Mouse (Mus musculus) brown adipose tissue, adult 24 weeks (tissue): ENCODE data around the gene Gm47985. TPM values are rescaled to one million over a fixed set of nuclear protein-coding genes. Genes with fewer than 3 reads are reported as not detected.
A peak's percentile ranks its signal among the peaks of the same experiment; 100 is the strongest.

Source experiments
- H3K27ac ChIP-seq: fragments of 200-500 bp; replicated peaks from 2 replicates; pipeline ENCODE4 v1.5.1; 2012; ENCODE audit warnings: low read depth, mild to moderate bottlenecking, low read length
- H3K4me1 ChIP-seq: fragments of 200-500 bp; 2 replicates; pipeline ENCODE4 v1.6.1; 2012; ENCODE audit warnings: low read length, mixed read lengths; ENCODE audit not compliant: control insufficient read depth, insufficient read depth, insufficient read length
- H3K4me3 ChIP-seq: fragments of 200-500 bp; 2 replicates; pipeline ENCODE4 v1.5.1; 2012; ENCODE audit warnings: low read depth, mild to moderate bottlenecking, low read length, moderate library complexity; ENCODE audit not compliant: insufficient read depth
- polyA plus RNA-seq: library from polyadenylated mRNA; stranded (reverse); fragments of >200 nt; gene quantifications from 2 replicates; pipeline ENCODE4 v1.2.4, GENCODE M21; 2012; ENCODE audit not compliant: missing spikeins, insufficient read depth, insufficient read length

The Gm47985 gene
- polyA plus RNA-seq, 1 experiment, result not detected

DNA sequence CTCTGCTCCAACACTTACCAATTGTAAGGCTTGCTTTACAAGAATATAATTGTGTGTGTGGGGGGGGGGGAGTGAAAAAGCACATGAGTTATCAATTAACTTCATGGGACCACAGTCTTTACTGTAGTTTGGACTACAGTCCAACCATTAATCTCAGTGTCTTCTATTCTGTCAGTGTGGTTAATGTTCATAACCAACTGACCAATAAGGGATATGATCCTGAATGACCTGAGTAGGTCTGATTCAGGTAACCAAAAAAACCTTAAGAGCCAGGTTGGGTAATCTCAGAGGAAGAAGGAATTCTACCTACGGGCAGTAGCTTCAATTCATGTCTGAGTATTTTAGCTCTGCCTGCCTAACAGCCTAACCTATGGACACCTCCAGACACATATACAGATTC is 42.2 kb downstream of the Gm47985 start:
- Histone ChIP-seq H3K4me3 (no peak overlapping the region), H3K4me1 (peaks cover 2% of the 10 kb centered on the region), H3K27ac (no peak overlapping the region)

DNA sequence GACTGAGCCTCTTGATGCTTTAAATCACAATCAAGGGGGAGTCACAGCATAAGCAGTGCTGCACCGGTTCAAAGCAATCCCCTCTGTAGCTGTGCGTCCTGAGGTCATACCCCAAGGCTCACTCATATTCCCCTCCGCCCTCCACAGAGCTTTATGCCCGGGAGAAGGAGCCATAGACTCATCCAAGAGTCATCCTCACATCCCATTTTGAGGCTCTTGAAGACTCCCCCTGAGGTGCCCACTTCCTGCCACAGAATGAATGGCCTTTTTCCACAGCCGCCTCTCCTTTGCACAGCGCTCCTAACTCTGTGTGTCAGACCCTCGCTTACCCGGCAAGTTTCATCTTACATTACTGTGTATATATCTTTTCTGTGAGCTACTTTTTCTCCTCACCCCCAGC is 45.2 kb downstream of the Gm47985 start:
- Histone ChIP-seq H3K27ac (no peak overlapping the region), H3K4me1 (peaks cover 2% of the 10 kb centered on the region), H3K4me3 (no peak overlapping the region)

DNA sequence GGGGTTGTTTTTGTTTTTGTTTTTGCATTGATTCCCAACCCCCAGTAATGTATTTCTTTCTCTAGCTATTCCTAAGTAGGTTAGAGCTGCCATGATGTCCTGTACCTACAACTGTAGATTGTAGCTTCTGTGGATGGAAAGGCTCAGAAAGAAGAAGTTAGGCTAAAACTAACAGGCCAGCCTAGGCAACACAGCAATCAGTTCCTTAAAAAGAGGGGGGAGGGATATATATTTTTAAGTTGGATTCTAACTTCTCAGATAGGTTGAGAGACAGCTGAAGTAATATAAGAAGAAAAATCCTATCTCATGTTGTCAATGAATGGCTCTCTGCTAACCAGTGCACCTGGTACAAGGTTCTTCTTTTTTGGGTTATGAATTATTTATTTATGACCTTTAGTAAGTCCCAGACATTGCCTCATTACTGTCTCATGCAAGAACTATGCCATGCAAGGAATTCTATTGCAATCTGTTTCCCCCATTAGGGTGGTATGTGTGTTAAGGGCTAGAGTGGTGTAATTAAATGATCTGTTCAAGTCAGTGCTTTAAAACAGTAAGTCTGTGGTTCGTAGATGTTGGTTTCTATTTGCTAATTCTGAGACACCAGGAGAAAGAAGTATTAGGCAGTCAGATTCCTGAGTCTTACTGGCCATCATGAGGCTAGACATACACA is 46.1 kb downstream of the Gm47985 start:
- no peak overlapping the region for H3K4me3 ChIP-seq
- peaks cover 2% of the 10 kb centered on the region for H3K4me1 ChIP-seq
- 0 out of 2 replicates have a peak overlapping the region, but pooled peaks have one; percentile 50 for H3K27ac ChIP-seq

DNA sequence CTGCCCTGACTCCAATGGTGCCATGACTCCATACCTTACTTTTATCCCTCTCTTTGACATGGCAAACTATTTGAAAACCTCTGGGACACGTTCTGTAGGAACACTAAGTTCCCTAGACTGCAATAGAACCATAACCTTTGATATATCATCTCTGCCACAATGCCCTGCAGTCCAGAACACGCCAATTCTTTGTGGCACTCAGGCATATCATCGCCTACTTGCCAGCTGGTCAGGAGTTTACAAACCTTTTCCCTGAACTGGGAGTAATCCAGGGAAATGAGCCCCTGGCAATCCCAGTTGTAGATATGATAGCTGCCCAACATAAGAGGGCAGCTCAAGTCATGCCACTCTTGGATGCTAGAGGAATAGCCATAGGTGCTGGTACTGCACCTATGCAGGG is 50.0 kb downstream of the Gm47985 start:
- Histone ChIP-seq H3K4me3 (no peak overlapping the region), H3K27ac (no peak overlapping the region), H3K4me1 (peaks cover 2% of the 10 kb centered on the region)

DNA sequence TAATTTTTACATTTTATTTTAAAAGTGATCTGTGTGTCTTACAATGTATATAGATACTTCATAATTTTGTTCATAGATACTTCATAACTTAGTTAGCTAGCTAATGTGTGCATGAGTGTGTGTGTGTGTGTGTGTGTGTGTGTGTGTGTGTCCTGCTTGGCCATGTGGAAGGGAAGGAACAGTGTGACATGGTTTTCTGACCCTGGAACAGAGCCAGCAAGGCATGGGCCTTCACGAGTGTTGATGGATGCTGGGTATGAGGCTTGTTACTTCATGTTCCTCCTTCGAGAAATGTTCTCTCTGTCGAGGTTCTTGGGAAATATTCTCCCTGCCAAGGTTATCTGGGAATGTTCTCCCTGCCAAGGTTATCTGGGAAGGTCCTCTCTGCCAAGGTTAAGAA is 51.4 kb downstream of the Gm47985 start:
- Histone ChIP-seq H3K4me1 (peaks cover 2% of the 10 kb centered on the region; the same call in 1 of the 2 replicates), H3K4me3 (no peak overlapping the region), H3K27ac (no peak overlapping the region)

Other genes starting within 250 kb of the Gm47985 start
- 0.20 and 0.79 TPM in 2 replicates for gene Hmcn1, start 189.1 kb upstream of the Gm47985 start, polyA plus RNA-seq
- gene Gm8947, start 9.8 kb downstream of the Gm47985 start, polyA plus RNA-seq, result not detected in 2 replicates
- not detected in 2 replicates for gene Gm47995, start 15.9 kb downstream of the Gm47985 start, polyA plus RNA-seq
- not detected in 2 replicates for gene 3110040M04Rik, start 21.6 kb downstream of the Gm47985 start, polyA plus RNA-seq
- not detected in 2 replicates for gene Gm47996, start 27.6 kb downstream of the Gm47985 start, polyA plus RNA-seq
- gene Ivns1abp, start 161.9 kb downstream of the Gm47985 start, polyA plus RNA-seq, result 82.0 and 118 TPM in 2 replicates
- 8.8 and 9.5 TPM in 2 replicates for gene Swt1, start 245.9 kb downstream of the Gm47985 start, polyA plus RNA-seq
- gene Trmt1l, start 246.0 kb downstream of the Gm47985 start, polyA plus RNA-seq, result 14.1 and 17.4 TPM in 2 replicates